Mouse (Mus musculus) forebrain, embryonic 14.5 days (tissue): Measurements from ENCODE around the gene Dars. TPM values are rescaled to one million over a fixed set of nuclear protein-coding genes. Genes with fewer than 3 reads are reported as not detected.

ENCODE experiments used
- ATAC-seq: fragments of 200-750 bp; cut with Nextera tagmentation; 2 replicates; pipeline ENCODE4 v1.8.0; 2017; ENCODE audit warnings: mild to moderate bottlenecking, moderate library complexity
- DNase-seq: peaks from one replicate; pipeline ENCODE4 v3.0.0-alpha.2; 2015; ENCODE audit warnings: low spot score
- H3K27ac ChIP-seq: fragments of 300-500 bp; sonication (generic); 2 replicates; pipeline ENCODE4 v1.5.1; 2014; ENCODE audit warnings: low read depth, mild to moderate bottlenecking, control low read depth, low read length, moderate library complexity
- H3K27me3 ChIP-seq: fragments of 300-500 bp; sonication (generic); replicated peaks from 2 replicates; pipeline ENCODE4 v1.6.1; 2014; ENCODE audit warnings: low read length, control low read depth, mixed read lengths; ENCODE audit not compliant: control insufficient read depth, insufficient read depth
- H3K36me3 ChIP-seq: fragments of 300-500 bp; sonication (generic); 2 replicates; pipeline ENCODE4 v1.6.1; 2014; ENCODE audit warnings: low read length, control low read depth; ENCODE audit not compliant: control insufficient read depth, insufficient read depth
- H3K4me1 ChIP-seq: fragments of 300-500 bp; sonication (generic); 2 replicates; pipeline ENCODE4 v1.6.1; 2014; ENCODE audit warnings: antibody characterized with exemption, low read length, control low read depth; ENCODE audit not compliant: control insufficient read depth, insufficient read depth
- H3K4me2 ChIP-seq: fragments of 300-500 bp; sonication (generic); 2 replicates; pipeline ENCODE4 v1.6.1; 2014; ENCODE audit warnings: mild to moderate bottlenecking, control low read depth, low read length
- H3K4me3 ChIP-seq: fragments of 300-500 bp; sonication (generic); 2 replicates; pipeline ENCODE4 v1.5.1; 2014; ENCODE audit warnings: low read depth, low read length, control low read depth
- H3K9ac ChIP-seq: fragments of 300-500 bp; sonication (generic); 2 replicates; pipeline ENCODE4 v1.6.1; 2014; ENCODE audit warnings: mild to moderate bottlenecking, low read length, control low read depth, moderate library complexity
- H3K9me3 ChIP-seq: fragments of 300-500 bp; sonication (generic); replicated peaks from 2 replicates; pipeline ENCODE4 v1.6.1; 2016; ENCODE audit warnings: low read length, control low read depth, mixed read lengths; ENCODE audit not compliant: control insufficient read depth
- whole genome bisulfite sequencing: fragments of 180-500 bp; shearing (Covaris S2); extraction: QIAGEN DNeasy Blood & Tissue Kit; methylation state at CpG from one replicate; pipeline ENCODE4 v1.1.7; 2014; 5-methylcytosine and 5-hydroxymethylcytosine counted together
- polyA plus RNA-seq: library from polyadenylated mRNA; unstranded; fragments of >200 nt; fragmentation: Nextera tagmentation; extraction: Ambion mirVana; gene quantifications from 2 replicates; pipeline ENCODE4 v1.2.1, GENCODE M21; 2014

Dars gene
- polyA plus RNA-seq, 1 experiment from 2014 or later: 105 TPM

GRCm38 (mm10) chr1:128437276-128437675 is 20.1 kb upstream of the Dars start:
- DNase-seq (no peak), ATAC-seq (no peak)
- Histone ChIP-seq H3K27ac (no peak overlapping the region), H3K9ac (no peak overlapping the region), H3K27me3 (no peaks in the 10 kb centered on the region), H3K4me3 (no peak overlapping the region), H3K4me1 (no peaks in the 10 kb centered on the region; the same call in 1 of the 2 replicates), H3K4me2 (no peak overlapping the region), H3K36me3 (no peaks in the 10 kb centered on the region), H3K9me3 (no peaks in the 10 kb centered on the region)
- WGBS: 31% methylated on average over 1 of the region's 1 CpGs

- Histone ChIP-seq H3K4me3 (no peak overlapping the region), H3K4me1 (no peaks in the 10 kb centered on the region; the same call in 1 of the 2 replicates), H3K4me2 (no peak overlapping the region), H3K9ac (no peak overlapping the region), H3K36me3 (no peaks in the 10 kb centered on the region), H3K9me3 (no peaks in the 10 kb centered on the region), H3K27me3 (no peaks in the 10 kb centered on the region), H3K27ac (no peak overlapping the region)
- ATAC-seq (no peak), DNase-seq (no peak)
- WGBS: 93% methylated on average over 3 of the region's 3 CpGs
Measured at GRCm38 (mm10) chr1:128436015-128436414, 18.8 kb upstream of the Dars start.

- no peak overlapping the region for H3K27ac ChIP-seq
- WGBS: 90% methylated on average over 4 of the region's 4 CpGs
Measured at GRCm38 (mm10) chr1:128435551-128435950, 18.4 kb upstream of the Dars start.

GRCm38 (mm10) chr1:128424928-128425327 is 7.8 kb upstream of the Dars start:
- H3K27me3 ChIP-seq: no peaks in the 10 kb centered on the region
- H3K9me3 ChIP-seq: no peaks in the 10 kb centered on the region
- no peak overlapping the region for H3K27ac ChIP-seq
- no peaks in the 10 kb centered on the region for H3K4me1 ChIP-seq
- no peak for ATAC-seq
- WGBS: 83% methylated on average over 3 of the region's 3 CpGs
- no peak overlapping the region for H3K4me2 ChIP-seq
- no peaks in the 10 kb centered on the region for H3K36me3 ChIP-seq
- no peak overlapping the region for H3K4me3 ChIP-seq
- no peak for DNase-seq
- no peak overlapping the region for H3K9ac ChIP-seq

More at GRCm38 (mm10) chr1:128435551-128435950, 18.4 kb upstream of the Dars start:
- Histone ChIP-seq H3K4me1 (no peaks in the 10 kb centered on the region; the same call in 1 of the 2 replicates), H3K4me3 (no peak overlapping the region), H3K27me3 (no peaks in the 10 kb centered on the region), H3K9ac (no peak overlapping the region), H3K4me2 (no peak overlapping the region), H3K36me3 (no peaks in the 10 kb centered on the region), H3K9me3 (no peaks in the 10 kb centered on the region)
- no peak for DNase-seq
- ATAC-seq: no peak

- peak overlapping the region; percentile 92 for H3K4me3 ChIP-seq
- no peaks in the 10 kb centered on the region for H3K9me3 ChIP-seq
- 51% methylated on average over 5 of the region's 5 CpGs for WGBS
- H3K4me2 ChIP-seq: peak overlapping the region; percentile 68
- peak; percentile 15; the same call in 1 of the 2 replicates for ATAC-seq
- H3K36me3 ChIP-seq: peaks cover 7% of the 10 kb centered on the region
- H3K9ac ChIP-seq: no peak overlapping the region
- no peak overlapping the region for H3K27ac ChIP-seq
- no peaks in the 10 kb centered on the region for H3K27me3 ChIP-seq
- DNase-seq: no peak
- no peaks in the 10 kb centered on the region for H3K4me1 ChIP-seq
Measured at GRCm38 (mm10) chr1:128417533-128417888, 343 bp upstream of the Dars start.

GRCm38 (mm10) chr1:128411141-128411540 is 6.0 kb downstream of the Dars start:
- Histone ChIP-seq H3K36me3 (peaks cover 10% of the 10 kb centered on the region), H3K4me2 (no peak overlapping the region), H3K9ac (no peak overlapping the region), H3K4me3 (no peak overlapping the region), H3K9me3 (no peaks in the 10 kb centered on the region), H3K4me1 (peaks cover 6% of the 10 kb centered on the region; the same call in 1 of the 2 replicates), H3K27ac (no peak overlapping the region), H3K27me3 (no peaks in the 10 kb centered on the region)
- ATAC-seq: no peak
- DNase-seq: no peak
- WGBS: 93% methylated on average over 5 of the region's 5 CpGs

- H3K4me2 ChIP-seq: no peak overlapping the region
- no peak overlapping the region for H3K9ac ChIP-seq
- DNase-seq: peak; percentile 7
- H3K9me3 ChIP-seq: no peaks in the 10 kb centered on the region
- no peaks in the 10 kb centered on the region for H3K36me3 ChIP-seq
- H3K27me3 ChIP-seq: no peaks in the 10 kb centered on the region
- no peak overlapping the region for H3K4me3 ChIP-seq
- 8% methylated on average over 1 of the region's 1 CpGs for WGBS
- ATAC-seq: no peak
- H3K27ac ChIP-seq: no peak overlapping the region
- peaks cover 6% of the 10 kb centered on the region; the same call in 1 of the 2 replicates for H3K4me1 ChIP-seq
Measured at GRCm38 (mm10) chr1:128406846-128407245, 10.3 kb downstream of the Dars start.

GRCm38 (mm10) chr1:128405675-128406074 is 11.5 kb downstream of the Dars start:
- H3K9ac ChIP-seq: no peak overlapping the region
- 7% methylated on average over 1 of the region's 1 CpGs for WGBS
- H3K9me3 ChIP-seq: no peaks in the 10 kb centered on the region
- no peaks in the 10 kb centered on the region for H3K27me3 ChIP-seq
- H3K36me3 ChIP-seq: peaks cover 6% of the 10 kb centered on the region; the same call in 1 of the 2 replicates
- peak; percentile 79 for DNase-seq
- H3K27ac ChIP-seq: peak overlapping the region; percentile 48; the same call in 1 of the 2 replicates
- peak; percentile 61 for ATAC-seq
- H3K4me2 ChIP-seq: no peak overlapping the region
- peaks cover 13% of the 10 kb centered on the region for H3K4me1 ChIP-seq
- H3K4me3 ChIP-seq: no peak overlapping the region

- Histone ChIP-seq H3K9ac (no peak overlapping the region), H3K4me1 (peaks cover 18% of the 10 kb centered on the region), H3K4me3 (no peak overlapping the region), H3K4me2 (peak overlapping the region; percentile 24; the same call in 1 of the 2 replicates), H3K36me3 (peaks cover 6% of the 10 kb centered on the region; the same call in 1 of the 2 replicates), H3K9me3 (no peaks in the 10 kb centered on the region), H3K27ac (peak overlapping the region; percentile 48), H3K27me3 (no peaks in the 10 kb centered on the region)
- ATAC-seq (peak; percentile 94), DNase-seq (peak; percentile 96)
- WGBS: 3% methylated on average over 2 of the region's 2 CpGs
Measured at GRCm38 (mm10) chr1:128405041-128405481, 12.1 kb downstream of the Dars start.
